Mouse (Mus musculus): ENCODE results near the gene Psmd11. TPM values are rescaled to one million over a fixed set of nuclear protein-coding genes. Genes with fewer than 3 reads are reported as not detected.

Gene Psmd11
- polyA plus RNA-seq, 1 experiment from 2014 or later = 156 TPM

GRCm38 (mm10) chr11:80498328-80499070 is 70.1 kb downstream of the Psmd11 start:
- no peak overlapping the region for H3K4me3 ChIP-seq (ENCODE audit: low read depth, low read length)
- H3K9ac ChIP-seq (ENCODE audit: low read depth, low read length) = no peak overlapping the region
- H3K9me3 ChIP-seq (ENCODE audit: control insufficient read depth) = no peaks in the 10 kb centered on the region
- no peak overlapping the region for H3K27ac ChIP-seq (ENCODE audit: low read depth, low read length)
- peaks cover 14% of the 10 kb centered on the region; the same call in 1 of the 2 replicates for H3K36me3 ChIP-seq (ENCODE audit: control insufficient read depth, insufficient read depth)
- no peak overlapping the region for H3K4me2 ChIP-seq (replicated peaks; ENCODE audit: low read depth)
- no peak for ATAC-seq
- 63% methylated on average over 11 of the region's 11 CpGs for WGBS
- TF ChIP-seq CTCF (IDR thresholded peaks at IDR 0.05; ENCODE audit: low read depth) = no peak
- no peaks in the 10 kb centered on the region for H3K4me1 ChIP-seq (replicated peaks; ENCODE audit: control insufficient read depth, insufficient read depth, low read length)
- no peaks in the 10 kb centered on the region for H3K27me3 ChIP-seq (replicated peaks; ENCODE audit: control insufficient read depth, insufficient read depth, low read length)

- TF ChIP-seq CTCF (IDR thresholded peaks at IDR 0.05; ENCODE audit: low read depth) = no peak
- WGBS = 77% methylated on average over 4 of the region's 4 CpGs
- Histone ChIP-seq H3K4me1 (replicated peaks; ENCODE audit: control insufficient read depth, insufficient read depth, low read length) (no peaks in the 10 kb centered on the region), H3K9me3 (ENCODE audit: control insufficient read depth) (no peaks in the 10 kb centered on the region), H3K9ac (ENCODE audit: low read depth, low read length) (no peak overlapping the region), H3K4me2 (replicated peaks; ENCODE audit: low read depth) (no peak overlapping the region), H3K27me3 (replicated peaks; ENCODE audit: control insufficient read depth, insufficient read depth, low read length) (no peaks in the 10 kb centered on the region), H3K36me3 (ENCODE audit: control insufficient read depth, insufficient read depth) (peaks cover 11% of the 10 kb centered on the region; the same call in 1 of the 2 replicates), H3K27ac (ENCODE audit: low read depth, low read length) (no peak overlapping the region), H3K4me3 (ENCODE audit: low read depth, low read length) (no peak overlapping the region)
- ATAC-seq = no peak
These were observed 71.1 kb downstream of the Psmd11 start for GRCm38 (mm10) chr11:80499550-80499952.

- Histone ChIP-seq H3K4me2 (replicated peaks; ENCODE audit: low read depth) (no peak overlapping the region), H3K9me3 (ENCODE audit: control insufficient read depth) (no peaks in the 10 kb centered on the region), H3K4me3 (ENCODE audit: low read depth, low read length) (no peak overlapping the region), H3K27me3 (replicated peaks; ENCODE audit: control insufficient read depth, insufficient read depth, low read length) (no peaks in the 10 kb centered on the region), H3K36me3 (ENCODE audit: control insufficient read depth, insufficient read depth) (0 out of 2 replicates have a peak, but pooled peaks cover 9% of the 10 kb centered on the region), H3K9ac (ENCODE audit: low read depth, low read length) (no peak overlapping the region), H3K4me1 (replicated peaks; ENCODE audit: control insufficient read depth, insufficient read depth, low read length) (no peaks in the 10 kb centered on the region), H3K27ac (ENCODE audit: low read depth, low read length) (no peak overlapping the region)
- TF ChIP-seq CTCF (IDR thresholded peaks at IDR 0.05; ENCODE audit: low read depth) = no peak
- no peak for ATAC-seq
- WGBS = 85% methylated on average over 6 of the region's 6 CpGs
These were observed 74.9 kb downstream of the Psmd11 start for GRCm38 (mm10) chr11:80503281-80503680.

- no peak overlapping the region for H3K4me2 ChIP-seq (replicated peaks; ENCODE audit: low read depth)
- H3K9ac ChIP-seq (ENCODE audit: low read depth, low read length) = no peak overlapping the region
- H3K4me3 ChIP-seq (ENCODE audit: low read depth, low read length) = no peak overlapping the region
- H3K27me3 ChIP-seq (replicated peaks; ENCODE audit: control insufficient read depth, insufficient read depth, low read length) = no peaks in the 10 kb centered on the region
- H3K36me3 ChIP-seq (ENCODE audit: control insufficient read depth, insufficient read depth) = 0 out of 2 replicates have a peak, but pooled peaks cover 9% of the 10 kb centered on the region
- no peak for TF ChIP-seq CTCF (IDR thresholded peaks at IDR 0.05; ENCODE audit: low read depth)
- no peaks in the 10 kb centered on the region for H3K9me3 ChIP-seq (ENCODE audit: control insufficient read depth)
- no peak for ATAC-seq
- H3K4me1 ChIP-seq (replicated peaks; ENCODE audit: control insufficient read depth, insufficient read depth, low read length) = no peaks in the 10 kb centered on the region
- no peak overlapping the region for H3K27ac ChIP-seq (ENCODE audit: low read depth, low read length)
- WGBS = 64% methylated on average over 13 of the region's 13 CpGs
These were observed 75.5 kb downstream of the Psmd11 start for GRCm38 (mm10) chr11:80503726-80504452.

- Histone ChIP-seq H3K27me3 (replicated peaks; ENCODE audit: control insufficient read depth, insufficient read depth, low read length) (no peaks in the 10 kb centered on the region), H3K9me3 (ENCODE audit: control insufficient read depth) (no peaks in the 10 kb centered on the region), H3K36me3 (ENCODE audit: control insufficient read depth, insufficient read depth) (0 out of 2 replicates have a peak, but pooled peaks cover 9% of the 10 kb centered on the region), H3K4me2 (replicated peaks; ENCODE audit: low read depth) (no peak overlapping the region), H3K4me3 (ENCODE audit: low read depth, low read length) (no peak overlapping the region), H3K27ac (ENCODE audit: low read depth, low read length) (no peak overlapping the region), H3K4me1 (replicated peaks; ENCODE audit: control insufficient read depth, insufficient read depth, low read length) (no peaks in the 10 kb centered on the region), H3K9ac (ENCODE audit: low read depth, low read length) (no peak overlapping the region)
- 55% methylated on average over 6 of the region's 6 CpGs for WGBS
- ATAC-seq = no peak
- no peak for TF ChIP-seq CTCF (IDR thresholded peaks at IDR 0.05; ENCODE audit: low read depth)
These were observed 76.3 kb downstream of the Psmd11 start for GRCm38 (mm10) chr11:80504519-80505385.

- no peak overlapping the region for H3K9ac ChIP-seq (ENCODE audit: low read depth, low read length)
- no peak for TF ChIP-seq CTCF (IDR thresholded peaks at IDR 0.05; ENCODE audit: low read depth)
- 82% methylated on average over 3 of the region's 3 CpGs for WGBS
- no peak for ATAC-seq
- H3K4me1 ChIP-seq (replicated peaks; ENCODE audit: control insufficient read depth, insufficient read depth, low read length) = no peaks in the 10 kb centered on the region
- no peaks in the 10 kb centered on the region for H3K9me3 ChIP-seq (ENCODE audit: control insufficient read depth)
- H3K27ac ChIP-seq (ENCODE audit: low read depth, low read length) = no peak overlapping the region
- no peak overlapping the region for H3K4me3 ChIP-seq (ENCODE audit: low read depth, low read length)
- H3K36me3 ChIP-seq (ENCODE audit: control insufficient read depth, insufficient read depth) = 0 out of 2 replicates have a peak, but pooled peaks cover 9% of the 10 kb centered on the region
- H3K27me3 ChIP-seq (replicated peaks; ENCODE audit: control insufficient read depth, insufficient read depth, low read length) = no peaks in the 10 kb centered on the region
- no peak overlapping the region for H3K4me2 ChIP-seq (replicated peaks; ENCODE audit: low read depth)
These were observed 77.2 kb downstream of the Psmd11 start for GRCm38 (mm10) chr11:80505581-80505980.
